9 mouse cellular contexts compared by ENCODE assay signal in genomic region chr17:24514270-24515257, GRCm38 (mm10). TPM values are rescaled to one million over a fixed set of nuclear protein-coding genes. Genes with fewer than 3 reads are reported as not detected.
DNase-seq lines count a peak whose midpoint lies in the region; ATAC-seq lines count a peak whose summit lies in the region.
"Had no signal": no experiment of that assay in that cellular context is flagged by ENCODE, and none has a peak within 500 bp of the region (broad histone marks: within the 10 kb centered on the region; RNA-seq: fewer than 3 reads in every experiment).

No protein-coding gene starts in this region.

- peak overlapping the region; percentile 45 for H3K4me2 ChIP-seq in lung, embryonic 15.5 days

- H3K36me3 ChIP-seq in lung, embryonic 15.5 days, result peaks cover 59% of the 10 kb centered on the region

- no peak for ATAC-seq in lung, embryonic 15.5 days (ENCODE audit: borderline replicate concordance, extremely low read depth, low FRiP score, low TSS enrichment)

- peak overlapping the region; percentile 76 for H3K27ac ChIP-seq in lung, embryonic 15.5 days

- DNase-seq in adrenal gland, postnatal 36 days, result peak; percentile 23 to 45
- no peak for DNase-seq in adrenal gland, postnatal 10 days
- DNase-seq in heart, adult 8-10 months (ENCODE audit: low spot score), result peak; percentile 55
- DNase-seq in kidney, adult 9 months, result peak; percentile 25
- DNase-seq in embryo, embryonic 9.5 days (ENCODE audit: extremely low spot score), result no peak
- DNase-seq in thymus, postnatal 14 days, result no peak
- no peak for DNase-seq in adrenal gland, adult (ENCODE audit: inconsistent age in 2 of 2, low spot score in 1 of 2)

- H3K4me3 ChIP-seq in lung, embryonic 15.5 days, result peak overlapping the region; percentile 22
- H3K4me3 ChIP-seq: megakaryocyte, embryonic 14.5 days had no signal

- no peaks in the 10 kb centered on the region for H3K9me3 ChIP-seq in lung, embryonic 15.5 days
- H3K9me3 ChIP-seq: megakaryocyte, embryonic 14.5 days had no signal

- no peaks in the 10 kb centered on the region for H3K4me1 ChIP-seq in lung, embryonic 15.5 days

- peak overlapping the region; percentile 20 for H3K9ac ChIP-seq in lung, embryonic 15.5 days

- 77% methylated on average over 24 of the region's 24 CpGs for WGBS in lung, embryonic 15.5 days

- H3K27me3 ChIP-seq in lung, embryonic 15.5 days, result no peaks in the 10 kb centered on the region
- H3K27me3 ChIP-seq: megakaryocyte, embryonic 14.5 days had no signal

RNA-seq across cellular contexts. Expression of gene Traf7, which starts 13.2 kb away (rescaled TPM):
- 100 to 1,000 TPM in 1 of 2 experiments, 10 to 100 TPM in 1; 94.7 to 118 TPM for total RNA-seq in adrenal gland, postnatal 36 days (2021)
- total RNA-seq in adrenal gland, postnatal 10 days (2021), result 100 to 1,000 TPM in 1 of 2 experiments, 10 to 100 TPM in 1; 83.5 to 104 TPM
- total RNA-seq in heart, adult 8-10 months (2022), result 10 to 100 TPM; 37.0 to 50.9 (median 42.7) TPM
- polyA plus RNA-seq in lung, embryonic 15.5 days (2015; fragmentation: Nextera tagmentation; extraction: Ambion mirVana), result 96.7 and 106 TPM in 2 replicates

RNA-seq across cellular contexts. Expression of gene Rab26, which starts 19.4 kb away (rescaled TPM):
- total RNA-seq in adrenal gland, postnatal 36 days (2021), result 1 to 10 TPM in 1 of 2 experiments, under 1 TPM in 1; 0.70 to 1.3 TPM
- 1 to 10 TPM; 1.2 to 1.5 TPM for total RNA-seq in adrenal gland, postnatal 10 days (2021)
- total RNA-seq in heart, adult 8-10 months (2022), result under 1 TPM in 3 of 4 experiments, not detected in 1; 0.23 to 0.50 (median 0.25) TPM
- polyA plus RNA-seq in lung, embryonic 15.5 days (2015; fragmentation: Nextera tagmentation; extraction: Ambion mirVana), result 2.3 and 3.3 TPM in 2 replicates

RNA-seq across cellular contexts. Expression of gene Caskin1, which starts 26.2 kb away (rescaled TPM):
- total RNA-seq in adrenal gland, postnatal 36 days (2021), result 10 to 100 TPM; 14.7 to 25.7 TPM
- total RNA-seq in adrenal gland, postnatal 10 days (2021), result 10 to 100 TPM; 11.1 to 26.5 TPM
- under 1 TPM; 0.16 to 0.23 (median 0.19) TPM for total RNA-seq in heart, adult 8-10 months (2022)
- polyA plus RNA-seq in lung, embryonic 15.5 days (2015; fragmentation: Nextera tagmentation; extraction: Ambion mirVana), result 0.97 and 1.0 TPM in 2 replicates

RNA-seq across cellular contexts. Expression of gene Pkd1, which starts 35.1 kb away (rescaled TPM):
- 10 to 100 TPM; 46.9 to 49.1 TPM for total RNA-seq in adrenal gland, postnatal 36 days (2021)
- total RNA-seq in adrenal gland, postnatal 10 days (2021), result 10 to 100 TPM; 40.2 to 51.0 TPM
- 10 to 100 TPM; 27.8 to 43.0 (median 34.9) TPM for total RNA-seq in heart, adult 8-10 months (2022)
- 24.7 and 30.2 TPM in 2 replicates for polyA plus RNA-seq in lung, embryonic 15.5 days (2015; fragmentation: Nextera tagmentation; extraction: Ambion mirVana)

RNA-seq across cellular contexts. Expression of gene Mlst8, which starts 35.7 kb away (rescaled TPM):
- total RNA-seq in adrenal gland, postnatal 36 days (2021), result 10 to 100 TPM; 22.8 to 24.3 TPM
- 10 to 100 TPM; 20.3 to 23.9 TPM for total RNA-seq in adrenal gland, postnatal 10 days (2021)
- total RNA-seq in heart, adult 8-10 months (2022), result 10 to 100 TPM; 10.5 to 11.8 (median 11.0) TPM
- 31.6 and 34.5 TPM in 2 replicates for polyA plus RNA-seq in lung, embryonic 15.5 days (2015; fragmentation: Nextera tagmentation; extraction: Ambion mirVana)

Comparison
In these comparisons a context has a peak if more than half of its experiments do, and no peak if none do; other contexts are left out.
1. DNase-seq: peak in adrenal gland, postnatal 36 days (2 of 2), heart, adult 8-10 months (single experiment) and kidney, adult 9 months (single experiment); none in adrenal gland, postnatal 10 days (single experiment), embryo, embryonic 9.5 days (single experiment), thymus, postnatal 14 days (single experiment) and adrenal gland, adult (0 of 2).
2. RNA of gene Caskin1, which starts 26.2 kb away (total RNA-seq): 11.1 to 26.5 TPM in adrenal gland, postnatal 10 days and 14.7 to 25.7 TPM in adrenal gland, postnatal 36 days; 0.16 to 0.23 TPM in heart, adult 8-10 months; every median in the first group is over 4 times any median in the second.